Mouse (Mus musculus): ENCODE measurements around the gene Cmtm1. TPM values are rescaled to one million over a fixed set of nuclear protein-coding genes. Genes with fewer than 3 reads are reported as not detected.
A peak's percentile ranks its signal among the peaks of the same experiment; 100 is the strongest.

Cmtm1 gene
- polyA plus RNA-seq, 1 experiment from 2014 or later, result not detected

DNA sequence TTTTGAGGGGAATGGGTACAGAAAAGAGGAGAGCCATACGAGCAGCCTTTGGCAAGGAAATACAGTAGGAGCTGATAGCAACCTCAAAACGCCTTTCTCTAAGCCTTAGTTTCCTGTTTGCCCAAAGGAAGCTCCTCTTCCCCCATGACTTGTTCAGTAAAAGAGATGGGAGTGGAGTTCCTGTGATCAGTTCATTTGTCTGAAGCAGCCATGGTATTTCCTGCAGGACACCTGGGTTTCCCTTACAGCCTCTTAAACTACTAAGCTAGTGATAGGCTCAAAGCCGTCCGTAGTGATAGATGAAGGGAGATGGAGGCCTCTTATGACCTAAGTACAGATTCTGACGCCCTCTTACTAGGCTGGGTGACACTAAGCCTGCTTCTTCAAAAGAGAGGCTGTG is 32.5 kb upstream of the Cmtm1 start:
- no peak overlapping the region for H3K4me2 ChIP-seq
- 47% methylated on average over 5 of the region's 5 CpGs for WGBS
- H3K4me3 ChIP-seq (ENCODE audit: low read depth, low read length), result no peak overlapping the region
- H3K9ac ChIP-seq (ENCODE audit: low read depth, low read length), result no peak overlapping the region
- no peak overlapping the region for H3K27ac ChIP-seq (ENCODE audit: low read depth, low read length)
- no peaks in the 10 kb centered on the region for H3K27me3 ChIP-seq (replicated peaks; ENCODE audit: control insufficient read depth, insufficient read depth, low read length)
- H3K9me3 ChIP-seq (ENCODE audit: control insufficient read depth, low read length), result no peaks in the 10 kb centered on the region
- H3K36me3 ChIP-seq (ENCODE audit: control insufficient read depth, insufficient read depth, low read length), result no peaks in the 10 kb centered on the region; the same call in 1 of the 2 replicates
- no peak for ATAC-seq (replicated peaks; ENCODE audit: low FRiP score)
- DNase-seq (ENCODE audit: low spot score), result no peak
- H3K4me1 ChIP-seq (replicated peaks; ENCODE audit: control insufficient read depth, insufficient read depth, low read length), result peaks cover 7% of the 10 kb centered on the region

- H3K27ac ChIP-seq (ENCODE audit: low read depth, low read length), result no peak overlapping the region; the same call in 1 of the 2 replicates
- DNase-seq (ENCODE audit: low spot score) (no peak), ATAC-seq (replicated peaks; ENCODE audit: low FRiP score) (no peak)
These were observed 31.7 kb upstream of the Cmtm1 start for GRCm38 (mm10) chr8:104341678-104342077.

GRCm38 (mm10) chr8:104341106-104341561 is 31.2 kb upstream of the Cmtm1 start:
- peaks cover 7% of the 10 kb centered on the region for H3K4me1 ChIP-seq (replicated peaks; ENCODE audit: control insufficient read depth, insufficient read depth, low read length)
- H3K9ac ChIP-seq (ENCODE audit: low read depth, low read length), result peak overlapping the region; percentile 80
- H3K27me3 ChIP-seq (replicated peaks; ENCODE audit: control insufficient read depth, insufficient read depth, low read length), result no peaks in the 10 kb centered on the region
- ATAC-seq (replicated peaks; ENCODE audit: low FRiP score), result peak; percentile 65
- H3K27ac ChIP-seq (ENCODE audit: low read depth, low read length), result peak overlapping the region; percentile 77
- DNase-seq (ENCODE audit: low spot score), result peak; percentile 74
- H3K4me3 ChIP-seq (ENCODE audit: low read depth, low read length), result peak overlapping the region; percentile 67
- no peaks in the 10 kb centered on the region; the same call in 1 of the 2 replicates for H3K36me3 ChIP-seq (ENCODE audit: control insufficient read depth, insufficient read depth, low read length)
- WGBS, result 0% methylated on average over 24 of the region's 24 CpGs
- peak overlapping the region; percentile 71 for H3K4me2 ChIP-seq
- H3K9me3 ChIP-seq (ENCODE audit: control insufficient read depth, low read length), result no peaks in the 10 kb centered on the region

More at GRCm38 (mm10) chr8:104341678-104342077, 31.7 kb upstream of the Cmtm1 start:
- no peaks in the 10 kb centered on the region for H3K9me3 ChIP-seq (ENCODE audit: control insufficient read depth, low read length)
- no peak overlapping the region for H3K9ac ChIP-seq (ENCODE audit: low read depth, low read length)
- H3K27me3 ChIP-seq (replicated peaks; ENCODE audit: control insufficient read depth, insufficient read depth, low read length), result no peaks in the 10 kb centered on the region
- peak overlapping the region; percentile 67 for H3K4me3 ChIP-seq (ENCODE audit: low read depth, low read length)
- peaks cover 7% of the 10 kb centered on the region for H3K4me1 ChIP-seq (replicated peaks; ENCODE audit: control insufficient read depth, insufficient read depth, low read length)
- no peaks in the 10 kb centered on the region; the same call in 1 of the 2 replicates for H3K36me3 ChIP-seq (ENCODE audit: control insufficient read depth, insufficient read depth, low read length)
- 39% methylated on average over 6 of the region's 6 CpGs for WGBS
- H3K4me2 ChIP-seq, result peak overlapping the region; percentile 71

- peak; percentile 70 for ATAC-seq (replicated peaks; ENCODE audit: low FRiP score)
These were observed 30.5 kb upstream of the Cmtm1 start for GRCm38 (mm10) chr8:104340233-104341105.

GRCm38 (mm10) chr8:104339983-104340232 is 30.0 kb upstream of the Cmtm1 start:
- H3K9ac ChIP-seq (ENCODE audit: low read depth, low read length), result peak overlapping the region; percentile 80
- 4% methylated on average over 6 of the region's 6 CpGs for WGBS
- peak overlapping the region; percentile 71 for H3K4me2 ChIP-seq
- H3K36me3 ChIP-seq (ENCODE audit: control insufficient read depth, insufficient read depth, low read length), result no peaks in the 10 kb centered on the region
- ATAC-seq (replicated peaks; ENCODE audit: low FRiP score) (no peak), DNase-seq (ENCODE audit: low spot score) (no peak)
- peaks cover 7% of the 10 kb centered on the region for H3K4me1 ChIP-seq (replicated peaks; ENCODE audit: control insufficient read depth, insufficient read depth, low read length)
- H3K27ac ChIP-seq (ENCODE audit: low read depth, low read length), result peak overlapping the region; percentile 21; the same call in 1 of the 2 replicates
- H3K9me3 ChIP-seq (ENCODE audit: control insufficient read depth, low read length), result no peaks in the 10 kb centered on the region
- peak overlapping the region; percentile 67 for H3K4me3 ChIP-seq (ENCODE audit: low read depth, low read length)
- no peaks in the 10 kb centered on the region for H3K27me3 ChIP-seq (replicated peaks; ENCODE audit: control insufficient read depth, insufficient read depth, low read length)

More at GRCm38 (mm10) chr8:104340233-104341105, 30.5 kb upstream of the Cmtm1 start:
- H3K4me2 ChIP-seq, result peak overlapping the region; percentile 71
- peak overlapping the region; percentile 80 for H3K9ac ChIP-seq (ENCODE audit: low read depth, low read length)
- under 1% methylated on average over 54 of the region's 54 CpGs for WGBS
- peaks cover 7% of the 10 kb centered on the region for H3K4me1 ChIP-seq (replicated peaks; ENCODE audit: control insufficient read depth, insufficient read depth, low read length)
- peak; percentile 84 for DNase-seq (ENCODE audit: low spot score)
- no peaks in the 10 kb centered on the region for H3K36me3 ChIP-seq (ENCODE audit: control insufficient read depth, insufficient read depth, low read length)
- peak overlapping the region; percentile 77 for H3K27ac ChIP-seq (ENCODE audit: low read depth, low read length)
- H3K27me3 ChIP-seq (replicated peaks; ENCODE audit: control insufficient read depth, insufficient read depth, low read length), result no peaks in the 10 kb centered on the region
- peak overlapping the region; percentile 67 for H3K4me3 ChIP-seq (ENCODE audit: low read depth, low read length)
- no peaks in the 10 kb centered on the region for H3K9me3 ChIP-seq (ENCODE audit: control insufficient read depth, low read length)

DNA sequence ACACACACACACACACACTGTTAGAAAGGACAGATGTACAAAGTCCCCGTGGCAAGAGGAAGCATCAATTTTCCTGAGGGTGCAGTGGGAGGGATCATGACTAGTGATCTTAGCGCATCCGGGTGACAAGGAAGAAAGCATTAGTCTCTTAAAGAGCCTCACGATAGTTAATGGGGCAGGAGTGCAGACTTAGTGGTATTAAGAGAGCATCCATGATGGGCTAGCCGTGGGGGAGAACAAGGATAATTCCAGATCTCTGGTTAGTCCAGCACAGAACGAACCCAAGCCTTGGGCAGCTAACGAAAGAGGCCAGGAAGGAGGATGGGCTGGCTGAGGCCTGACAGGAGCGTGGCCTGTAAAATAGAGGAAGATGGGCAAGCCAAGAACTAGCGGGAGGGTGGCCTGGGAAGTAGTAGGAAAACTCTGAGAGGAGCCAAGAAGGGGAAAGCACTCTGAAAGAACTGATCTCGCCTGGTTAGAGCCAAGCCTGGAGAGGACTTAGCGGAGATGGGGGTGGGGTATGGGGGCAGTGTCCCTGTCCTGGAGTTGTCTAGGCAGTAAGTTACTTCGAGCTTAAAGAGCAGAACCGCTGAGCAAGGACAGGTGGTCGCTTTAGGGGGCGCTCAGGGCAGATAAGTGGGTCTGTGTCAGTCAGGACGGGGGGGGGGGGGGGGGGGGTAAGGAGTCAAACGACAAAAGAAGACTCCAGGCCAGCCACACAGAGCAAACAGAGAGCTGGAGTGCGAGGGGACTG is 29.5 kb upstream of the Cmtm1 start, which contains the start of gene Cmtm3:
Gene Cmtm3 (plus strand): TSS at position 182 of the 754 bp plus-strand sequence.
- WGBS, result 21% methylated on average over 18 of the region's 18 CpGs
- H3K36me3 ChIP-seq (ENCODE audit: control insufficient read depth, insufficient read depth, low read length), result no peaks in the 10 kb centered on the region
- peak within 1 kb of the TSS; percentile 67 for H3K4me3 ChIP-seq (ENCODE audit: low read depth, low read length)
- DNase-seq (ENCODE audit: low spot score) (peak; percentile 33), ATAC-seq (replicated peaks; ENCODE audit: low FRiP score) (no peak)
- H3K27ac ChIP-seq (ENCODE audit: low read depth, low read length), result peak within 1 kb of the TSS; percentile 21; the same call in 1 of the 2 replicates
- H3K4me2 ChIP-seq, result peak within 1 kb of the TSS; percentile 71
- H3K4me1 ChIP-seq (replicated peaks; ENCODE audit: control insufficient read depth, insufficient read depth, low read length), result peaks cover 7% of the 10 kb centered on the region
- no peaks in the 10 kb centered on the region for H3K9me3 ChIP-seq (ENCODE audit: control insufficient read depth, low read length)
- no peaks in the 10 kb centered on the region for H3K27me3 ChIP-seq (replicated peaks; ENCODE audit: control insufficient read depth, insufficient read depth, low read length)
- peak within 1 kb of the TSS; percentile 80 for H3K9ac ChIP-seq (ENCODE audit: low read depth, low read length)

DNA sequence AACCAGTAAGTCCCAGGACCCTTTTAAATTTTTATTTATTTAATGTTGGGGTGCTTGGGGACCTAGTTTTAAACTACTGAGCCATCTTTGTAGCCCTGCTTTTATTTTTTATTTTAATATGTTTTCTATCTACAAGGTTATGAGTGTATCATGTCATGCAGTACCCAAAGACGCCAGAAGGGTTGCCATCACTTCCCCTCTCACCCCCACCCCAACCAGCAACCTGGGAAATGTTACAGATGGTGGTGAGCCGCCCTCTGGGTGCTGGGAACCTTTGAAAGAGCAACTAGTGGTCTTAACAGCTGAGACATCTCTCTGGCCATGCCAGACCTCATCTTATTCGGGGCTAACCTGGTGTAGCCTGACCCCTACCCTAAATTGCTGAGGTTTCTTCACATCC is 27.9 kb upstream of the Cmtm1 start:
- Histone ChIP-seq H3K4me3 (ENCODE audit: low read depth, low read length) (no peak overlapping the region), H3K27me3 (replicated peaks; ENCODE audit: control insufficient read depth, insufficient read depth, low read length) (no peaks in the 10 kb centered on the region), H3K9ac (ENCODE audit: low read depth, low read length) (no peak overlapping the region), H3K36me3 (ENCODE audit: control insufficient read depth, insufficient read depth, low read length) (no peaks in the 10 kb centered on the region), H3K9me3 (ENCODE audit: control insufficient read depth, low read length) (no peaks in the 10 kb centered on the region), H3K4me1 (replicated peaks; ENCODE audit: control insufficient read depth, insufficient read depth, low read length) (peaks cover 11% of the 10 kb centered on the region), H3K27ac (ENCODE audit: low read depth, low read length) (no peak overlapping the region), H3K4me2 (no peak overlapping the region)
- 43% methylated on average over 3 of the region's 3 CpGs for WGBS
- DNase-seq (ENCODE audit: low spot score), result peak; percentile 29
- no peak for ATAC-seq (replicated peaks; ENCODE audit: low FRiP score)

DNA sequence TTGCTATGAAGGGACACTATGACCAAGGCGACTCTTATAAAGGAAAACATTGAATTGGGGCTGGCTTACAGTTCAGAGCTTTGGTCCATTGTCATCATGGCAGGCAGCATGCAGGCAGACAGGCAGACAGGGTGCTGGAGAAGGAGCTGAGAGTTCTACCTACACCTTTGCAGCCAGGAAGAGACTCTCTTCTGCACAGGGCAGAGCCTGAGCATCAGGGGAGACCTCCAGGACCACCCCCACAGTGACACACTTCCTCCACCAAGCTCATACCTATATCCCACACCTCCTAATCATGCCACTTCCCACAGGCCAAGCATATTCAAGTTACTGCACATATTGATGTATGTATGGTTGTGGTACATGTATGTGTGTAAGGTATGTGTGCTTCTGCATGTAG is 26.9 kb upstream of the Cmtm1 start:
- no peaks in the 10 kb centered on the region for H3K36me3 ChIP-seq (ENCODE audit: control insufficient read depth, insufficient read depth, low read length)
- H3K4me3 ChIP-seq (ENCODE audit: low read depth, low read length), result no peak overlapping the region
- H3K9ac ChIP-seq (ENCODE audit: low read depth, low read length), result no peak overlapping the region
- ATAC-seq (replicated peaks; ENCODE audit: low FRiP score) (no peak), DNase-seq (ENCODE audit: low spot score) (peak; percentile 21)
- 88% methylated on average over 1 of the region's 1 CpGs for WGBS
- H3K4me2 ChIP-seq, result no peak overlapping the region
- no peaks in the 10 kb centered on the region for H3K9me3 ChIP-seq (ENCODE audit: control insufficient read depth, low read length)
- H3K27me3 ChIP-seq (replicated peaks; ENCODE audit: control insufficient read depth, insufficient read depth, low read length), result no peaks in the 10 kb centered on the region
- H3K4me1 ChIP-seq (replicated peaks; ENCODE audit: control insufficient read depth, insufficient read depth, low read length), result peaks cover 11% of the 10 kb centered on the region
- no peak overlapping the region for H3K27ac ChIP-seq (ENCODE audit: low read depth, low read length)
